Mouse (Mus musculus) spleen, adult 2 months (tissue): Measurements from ENCODE around the gene Gm14444.
"Not testable (repeated sequence)": the region's sequence is repeated elsewhere in the genome, so short reads cannot be mapped to it uniquely, and the experiment has no call there.

Source experiments
- CTCF ChIP-seq: fragments of 200-500 bp; IDR thresholded peaks from 2 replicates; pipeline ENCODE4 v1.5.1; 2011; ENCODE audit warnings: mild to moderate bottlenecking, inconsistent platforms; ENCODE audit not compliant: insufficient read depth, insufficient read length, insufficient replicate concordance; ENCODE audit errors: extremely low read depth
- POLR2A ChIP-seq: fragments of 200-500 bp; IDR thresholded peaks from 2 replicates; pipeline ENCODE4 v1.6.1; 2011; ENCODE audit warnings: low read depth, low read length, inconsistent platforms

- not testable (repeated sequence) for TF ChIP-seq POLR2A, CTCF
Observed at GRCm38 (mm10) chr2:175010022-175010421, at the start of gene Gm14444.
